Mouse (Mus musculus): ENCODE data around the gene Hist2h4.
"Not testable (repeated sequence)": the region's sequence is repeated elsewhere in the genome, so short reads cannot be mapped to it uniquely, and the experiment has no call there.

Hist2h4 gene

DNA sequence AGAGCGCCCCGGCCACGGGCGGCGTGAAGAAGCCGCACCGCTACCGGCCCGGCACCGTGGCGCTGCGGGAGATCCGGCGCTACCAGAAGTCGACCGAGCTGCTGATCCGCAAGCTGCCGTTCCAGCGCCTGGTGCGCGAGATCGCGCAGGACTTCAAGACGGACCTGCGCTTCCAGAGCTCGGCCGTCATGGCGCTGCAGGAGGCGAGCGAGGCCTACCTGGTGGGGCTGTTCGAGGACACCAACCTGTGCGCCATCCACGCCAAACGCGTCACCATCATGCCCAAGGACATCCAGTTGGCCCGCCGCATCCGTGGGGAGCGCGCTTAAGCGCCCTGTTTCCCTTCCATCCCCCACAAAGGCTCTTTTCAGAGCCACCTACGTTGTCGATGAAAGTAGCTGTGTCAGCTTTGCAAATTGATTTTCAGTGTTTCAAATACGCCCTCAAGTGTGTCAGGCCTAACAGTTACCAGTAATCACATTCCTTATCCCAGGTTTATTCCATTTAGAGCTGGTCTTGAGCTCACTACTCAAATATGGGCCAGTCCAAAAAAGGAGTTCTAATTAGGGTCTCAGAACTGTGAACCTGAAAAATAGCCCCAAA lies 5.8 kb upstream of the Hist2h4 start:
- not testable (repeated sequence) for DNase-seq

DNA sequence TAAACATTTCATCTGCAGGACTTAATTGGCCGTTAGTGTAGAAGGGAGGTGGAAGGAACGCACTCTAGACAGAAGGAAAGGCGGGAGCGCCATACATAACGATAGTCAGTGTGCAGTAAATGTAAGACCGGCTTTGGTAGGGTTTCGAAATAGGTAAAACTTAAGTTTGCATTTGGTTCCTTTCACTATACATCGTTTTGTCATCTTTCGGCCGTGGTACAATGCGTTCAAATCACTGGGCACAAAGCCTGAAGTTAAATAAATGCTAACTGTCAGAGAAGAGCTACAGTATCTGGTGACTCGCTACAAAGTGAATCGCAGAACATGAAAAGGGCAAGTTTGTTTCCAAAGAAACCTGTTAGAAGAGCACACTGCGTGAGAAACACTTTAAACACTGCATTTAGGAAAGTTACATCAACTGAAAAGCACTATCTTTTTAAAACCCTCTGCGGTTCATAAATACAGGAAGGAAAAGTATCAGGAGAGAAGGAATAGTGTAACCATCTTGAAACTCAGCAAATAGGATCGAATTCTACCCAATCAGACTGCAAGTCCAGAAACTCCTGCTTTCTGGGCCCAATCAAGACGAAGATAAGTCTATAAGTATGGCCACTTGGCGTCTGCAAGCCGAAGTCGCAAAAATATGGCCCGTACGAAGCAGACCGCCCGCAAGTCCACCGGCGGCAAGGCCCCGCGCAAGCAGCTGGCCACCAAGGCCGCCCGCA lies 5.1 kb upstream of the Hist2h4 start, which contains the start of gene Hist2h3b:
Gene Hist2h3b (plus strand): TSS at position 604 of the 725 bp plus-strand sequence.
- DNase-seq: peak; percentile 78 to 84

DNA sequence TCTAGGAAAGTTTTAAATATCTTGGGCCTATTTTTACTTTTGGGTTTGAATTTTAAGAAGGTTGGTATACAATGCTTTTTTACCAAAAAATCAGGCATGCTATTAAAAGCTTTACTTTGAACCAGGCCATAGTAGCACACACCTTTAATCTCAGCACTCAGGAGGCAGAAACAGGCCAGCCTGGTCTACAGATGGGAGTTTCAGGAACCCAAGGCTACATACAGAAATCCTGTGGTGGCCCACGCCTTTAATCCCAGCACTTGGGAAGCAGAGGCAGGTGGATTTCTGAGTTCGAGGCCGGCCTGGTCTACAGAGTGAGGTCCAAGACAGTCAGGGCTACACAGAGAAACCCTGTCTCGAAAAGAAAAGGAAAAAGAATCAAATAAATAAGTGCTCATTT lies 4.4 kb upstream of the Hist2h4 start:
- no peak for DNase-seq

DNA sequence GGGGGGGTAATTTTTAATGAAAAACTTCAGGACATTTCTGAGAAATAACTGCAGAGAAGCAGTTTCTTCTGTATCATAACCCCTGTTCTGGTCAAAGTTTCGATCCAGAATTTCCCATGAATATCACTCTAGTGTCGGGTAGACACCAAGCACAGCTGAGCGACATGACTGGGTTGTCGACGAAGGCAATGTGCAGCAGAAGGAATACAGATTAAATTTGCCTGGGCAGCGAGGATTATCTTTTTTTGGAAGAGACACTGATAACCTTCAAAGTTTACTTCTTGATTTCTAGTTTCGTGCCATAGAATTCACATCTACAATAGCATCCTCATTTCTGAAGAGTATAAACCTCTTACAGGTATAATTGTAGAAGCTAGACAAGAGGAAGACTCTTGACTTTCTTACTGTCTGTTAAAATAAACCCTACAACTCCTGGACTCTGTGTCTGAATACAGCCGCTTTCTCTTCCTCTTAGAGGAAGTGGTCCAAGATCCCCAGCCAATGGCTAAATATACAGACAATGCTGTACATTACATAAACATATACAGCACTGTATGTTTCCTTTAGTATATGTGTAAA lies 3.1 kb upstream of the Hist2h4 start:
- no peak for DNase-seq

DNA sequence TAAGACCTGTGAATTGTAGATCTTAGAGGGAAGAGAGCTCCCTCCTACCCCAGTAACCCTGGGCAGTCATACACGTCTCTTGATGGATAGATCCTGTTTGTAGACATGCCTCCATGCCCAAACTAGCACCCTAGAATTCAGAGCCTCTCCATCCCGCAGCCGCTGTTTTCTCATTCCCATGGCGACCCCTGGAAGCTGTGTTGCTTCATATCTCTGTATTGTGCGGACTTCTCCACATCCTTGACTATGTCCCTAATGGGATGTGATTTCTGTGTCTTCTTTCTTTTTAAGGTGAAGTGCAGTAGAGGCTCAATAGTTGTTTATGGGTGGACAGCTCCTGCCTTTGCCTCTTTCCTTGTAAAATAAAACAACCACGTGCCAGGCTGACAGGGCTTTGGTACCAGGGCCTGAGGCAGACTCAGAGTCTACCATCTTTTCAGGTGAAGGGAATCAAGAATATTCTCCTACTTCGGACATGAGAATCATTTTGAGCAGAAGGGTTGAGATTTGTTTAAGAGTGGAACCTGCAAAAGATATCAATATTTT lies 1.4 kb upstream of the Hist2h4 start:
- DNase-seq: no peak

DNA sequence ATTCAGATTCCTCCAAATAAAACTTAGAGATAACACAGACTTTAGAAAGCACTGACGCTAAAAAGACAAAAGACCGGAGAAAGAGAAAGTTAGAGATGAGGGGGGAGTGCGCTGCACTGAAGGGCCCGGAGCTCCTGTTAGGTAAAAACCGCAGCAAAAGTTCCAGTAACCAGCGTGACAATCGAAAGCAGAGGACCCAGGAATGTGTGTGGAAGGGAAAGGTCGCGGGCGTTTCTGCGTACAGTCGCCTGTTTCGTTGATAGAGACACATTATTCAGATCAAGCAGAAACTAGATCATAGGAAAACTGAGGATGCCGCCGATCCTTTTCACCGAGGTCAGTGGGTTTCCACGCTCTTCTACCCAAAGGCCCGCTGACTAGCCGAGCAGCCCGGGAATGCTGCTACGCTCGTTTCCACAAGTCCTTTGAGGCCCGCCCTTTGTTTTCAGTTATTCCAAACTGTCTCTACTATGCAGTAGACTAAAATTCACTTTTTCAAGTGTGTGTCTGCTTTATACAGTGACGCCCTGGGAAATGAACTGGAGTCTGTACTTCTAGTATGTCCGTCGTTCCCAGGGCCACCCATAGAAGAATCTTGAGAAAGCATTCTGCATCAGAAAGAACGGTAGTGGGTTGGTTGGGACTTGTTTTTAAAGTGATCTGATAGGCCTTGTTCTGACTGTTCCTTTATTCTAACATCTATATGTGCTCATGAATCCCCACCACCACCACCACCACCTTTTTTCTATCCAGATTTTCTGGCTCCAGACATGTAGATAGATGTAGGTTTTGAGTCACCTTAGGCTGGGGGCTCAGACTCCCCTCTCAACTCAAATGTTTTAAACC lies 670 bp upstream of the Hist2h4 start:
- peak; percentile 36 to 62 for DNase-seq

DNA sequence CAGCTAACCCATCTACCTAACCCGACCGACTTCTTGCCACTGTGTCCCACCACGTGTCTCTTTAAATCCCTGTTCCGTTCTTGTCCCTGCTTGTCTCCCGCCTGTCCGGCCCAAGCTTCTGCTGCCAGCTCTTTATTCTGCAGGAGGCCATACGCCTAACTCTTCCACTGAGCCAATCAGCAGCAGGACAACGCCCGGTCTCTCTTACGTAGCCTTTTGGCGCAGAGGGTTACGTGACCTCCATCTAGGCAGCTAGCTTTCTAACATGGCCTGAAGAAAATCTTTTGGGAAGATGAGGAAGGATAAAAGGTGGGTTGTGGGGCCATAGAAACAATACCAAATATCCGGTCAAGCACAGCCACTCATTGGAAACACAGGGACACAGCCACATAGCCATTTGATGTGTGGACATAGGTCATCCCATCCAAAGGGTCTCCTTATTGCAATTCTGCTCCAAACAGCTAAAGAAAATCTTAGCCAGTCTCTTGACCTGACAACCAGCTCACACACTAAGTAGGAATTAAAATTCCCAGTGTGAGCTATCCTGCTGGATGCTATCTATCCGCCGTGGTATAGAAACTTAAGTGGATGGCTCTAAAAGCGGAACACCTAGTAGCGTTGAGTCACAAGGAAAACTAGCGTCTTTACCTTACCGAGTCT lies 765 bp downstream of the Hist2h4 start:
- peak; percentile 88 to 91 for DNase-seq

DNA sequence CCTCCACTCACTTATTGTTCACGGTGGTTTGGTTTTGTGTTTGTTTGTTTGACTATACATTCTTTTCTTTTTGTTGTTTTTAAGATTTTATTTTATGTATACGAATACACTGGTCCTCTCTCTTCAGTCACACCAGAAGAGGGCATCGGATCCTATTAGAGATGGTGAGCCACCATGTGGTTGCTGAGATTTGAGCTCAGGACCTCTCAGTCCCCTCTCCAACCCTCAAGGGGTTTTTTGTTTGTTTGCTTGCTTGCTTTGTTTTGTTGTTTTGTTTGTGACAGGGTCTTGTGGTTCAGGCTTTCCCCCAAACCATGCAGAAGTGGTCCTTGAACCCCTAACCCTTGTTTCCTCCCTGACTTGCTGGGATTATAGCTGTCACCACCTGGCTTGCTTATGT lies 1.5 kb downstream of the Hist2h4 start:
- DNase-seq: no peak

DNA sequence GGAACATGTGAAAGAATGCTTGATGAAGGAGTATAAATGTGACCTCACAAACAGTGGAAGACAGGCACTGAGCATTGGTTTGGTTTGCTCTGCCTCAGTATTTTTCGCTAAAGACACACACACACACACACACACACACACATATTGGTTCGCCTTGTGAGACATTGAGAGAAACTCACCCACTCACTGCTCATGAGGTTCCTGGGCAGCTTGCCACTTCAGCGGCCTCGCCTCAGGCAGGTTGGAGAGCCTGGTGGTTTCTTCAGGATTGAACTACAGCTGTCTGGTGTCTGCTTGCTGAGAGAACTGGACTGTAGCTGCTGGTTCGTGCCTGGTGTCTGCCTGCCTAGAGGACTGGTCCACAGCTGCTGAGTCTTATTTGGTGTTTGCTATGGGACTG lies 2.9 kb downstream of the Hist2h4 start:
- no peak for DNase-seq

DNA sequence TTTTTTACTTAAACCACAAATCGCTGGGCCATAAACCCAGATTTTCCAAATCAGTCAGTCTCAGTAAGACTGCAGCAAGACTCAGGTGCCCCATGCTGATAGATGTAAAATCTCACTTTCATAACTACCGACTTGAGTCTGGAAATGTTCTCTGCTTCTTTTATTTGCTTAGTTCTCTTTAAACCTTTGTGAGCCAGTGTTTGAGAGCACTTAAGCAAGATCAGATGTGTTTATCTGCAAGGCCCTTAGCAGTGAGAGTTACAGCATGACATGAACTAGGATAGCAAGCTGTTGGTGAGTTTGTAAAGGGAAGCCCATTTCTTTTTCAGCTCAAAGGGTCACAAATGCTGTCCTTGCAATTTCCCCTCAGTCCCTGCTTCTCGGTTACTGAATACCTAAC lies 5.9 kb downstream of the Hist2h4 start:
- no peak for DNase-seq

DNA sequence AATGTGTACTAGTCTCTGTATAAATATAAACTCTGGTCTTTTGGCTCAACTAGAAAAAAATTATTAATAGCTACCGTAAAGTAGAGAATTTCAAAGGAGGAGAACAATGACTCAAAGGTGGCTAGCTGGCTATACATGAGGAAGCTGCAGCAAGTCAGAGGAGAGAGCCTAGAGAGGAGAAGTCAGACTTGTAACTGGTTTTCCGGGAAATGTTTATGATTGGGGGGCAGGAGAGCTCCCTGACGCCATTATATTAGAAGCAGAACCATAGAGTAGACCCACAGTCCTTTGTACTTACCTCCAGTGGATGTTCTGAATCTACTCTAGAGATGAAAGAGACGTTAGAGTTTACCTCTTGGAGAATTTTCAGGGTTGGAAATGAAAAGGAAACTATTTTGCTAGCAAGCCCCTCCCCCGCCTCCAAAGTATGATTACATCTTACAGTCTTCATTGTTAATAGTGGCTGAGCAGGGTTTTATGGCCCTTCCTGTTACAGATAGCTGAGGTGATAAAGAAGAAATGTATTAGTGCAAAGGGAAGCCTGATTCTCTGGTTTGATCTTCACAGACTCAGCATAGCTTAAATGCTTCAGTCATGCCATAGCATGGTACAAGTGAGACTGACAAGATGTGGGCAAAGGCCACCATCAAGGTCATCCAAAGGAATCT lies 7.1 kb downstream of the Hist2h4 start:
- no peak for DNase-seq

DNA sequence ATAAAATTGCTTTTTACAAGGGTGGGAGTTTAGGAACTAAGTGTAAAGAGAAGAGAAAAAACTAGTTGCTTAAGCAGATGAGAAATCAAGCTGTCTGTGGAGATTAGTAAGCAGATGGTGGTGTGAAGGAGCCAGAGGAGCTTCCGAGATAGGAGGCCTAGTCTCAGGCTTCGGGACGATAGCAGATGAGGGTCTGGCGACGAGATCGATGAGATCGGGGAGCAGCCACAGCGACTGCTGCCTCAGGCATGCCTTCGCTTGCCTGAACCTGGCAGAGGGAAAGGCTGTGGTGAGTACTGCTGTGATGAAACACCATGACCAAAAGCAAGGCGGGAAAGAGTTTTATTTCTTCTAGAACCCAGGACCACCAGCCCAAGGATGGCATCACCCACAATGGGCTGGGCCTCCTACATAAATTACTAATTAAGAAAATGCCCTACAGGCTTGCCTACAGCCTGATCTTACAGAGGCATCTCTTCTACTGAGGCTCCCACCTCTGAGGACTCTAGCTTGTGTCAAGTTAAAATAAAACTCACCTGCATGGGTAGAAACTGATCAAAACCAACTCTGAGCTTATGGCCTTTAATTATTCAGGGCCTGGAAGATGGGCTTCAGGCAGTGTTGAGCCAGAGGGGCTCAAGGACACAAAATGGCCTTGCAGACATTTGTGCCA lies 8.3 kb downstream of the Hist2h4 start:
- DNase-seq: no peak

DNA sequence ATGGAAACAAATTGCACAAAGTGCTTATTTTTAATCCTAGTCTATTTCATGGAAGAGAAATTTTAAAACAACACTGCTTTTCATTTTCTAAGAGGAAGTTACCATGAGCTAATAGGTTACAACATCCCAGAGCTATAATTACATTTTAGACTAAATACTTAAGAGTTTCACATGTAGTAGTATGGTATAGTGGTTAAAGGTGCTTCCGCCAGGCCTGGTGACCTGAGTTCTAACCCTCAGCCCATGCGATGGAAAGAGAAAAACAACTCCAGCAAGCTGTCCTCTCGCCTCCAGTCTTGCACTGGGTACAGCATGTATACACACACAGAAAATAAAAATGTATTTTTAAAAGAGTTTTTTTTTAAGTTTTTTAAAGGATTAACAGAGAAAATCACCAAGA lies 11.3 kb downstream of the Hist2h4 start:
- no peak for DNase-seq

DNA sequence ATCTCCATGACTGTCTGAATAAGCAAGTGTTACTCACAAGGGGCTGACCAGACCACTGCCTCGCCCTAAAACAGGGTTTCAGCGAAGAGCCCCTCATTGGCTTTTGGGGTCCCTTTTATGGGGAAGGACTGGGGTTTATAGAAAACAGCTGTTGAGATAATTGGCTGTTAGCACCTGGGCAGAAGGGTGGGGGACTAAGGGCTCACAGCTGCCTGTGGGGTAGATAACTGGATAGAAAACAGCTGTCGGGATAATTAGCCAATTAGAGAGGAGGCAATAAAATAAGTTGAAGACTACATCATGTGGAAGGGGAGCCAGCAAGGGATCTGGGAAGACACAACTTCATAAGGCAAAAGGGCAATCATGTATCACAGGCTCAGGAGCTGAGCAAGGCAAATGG lies 12.2 kb downstream of the Hist2h4 start:
- DNase-seq: no peak

DNA sequence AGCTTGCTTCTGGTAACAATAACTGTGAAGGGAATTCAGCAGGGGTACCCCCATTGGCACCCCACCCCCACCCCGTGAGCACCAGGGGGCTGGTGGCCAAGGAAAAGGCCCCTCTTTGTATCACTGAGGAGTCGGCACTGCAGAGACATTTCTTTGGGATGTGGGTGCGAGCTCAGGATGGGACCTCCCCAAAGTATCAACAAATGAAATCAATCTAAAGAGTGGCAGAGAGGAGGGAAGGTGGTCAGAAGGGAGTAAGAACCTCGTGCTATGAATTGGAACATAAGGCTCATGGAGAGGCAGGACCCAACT lies 14.1 kb downstream of the Hist2h4 start:
- DNase-seq: no peak

DNA sequence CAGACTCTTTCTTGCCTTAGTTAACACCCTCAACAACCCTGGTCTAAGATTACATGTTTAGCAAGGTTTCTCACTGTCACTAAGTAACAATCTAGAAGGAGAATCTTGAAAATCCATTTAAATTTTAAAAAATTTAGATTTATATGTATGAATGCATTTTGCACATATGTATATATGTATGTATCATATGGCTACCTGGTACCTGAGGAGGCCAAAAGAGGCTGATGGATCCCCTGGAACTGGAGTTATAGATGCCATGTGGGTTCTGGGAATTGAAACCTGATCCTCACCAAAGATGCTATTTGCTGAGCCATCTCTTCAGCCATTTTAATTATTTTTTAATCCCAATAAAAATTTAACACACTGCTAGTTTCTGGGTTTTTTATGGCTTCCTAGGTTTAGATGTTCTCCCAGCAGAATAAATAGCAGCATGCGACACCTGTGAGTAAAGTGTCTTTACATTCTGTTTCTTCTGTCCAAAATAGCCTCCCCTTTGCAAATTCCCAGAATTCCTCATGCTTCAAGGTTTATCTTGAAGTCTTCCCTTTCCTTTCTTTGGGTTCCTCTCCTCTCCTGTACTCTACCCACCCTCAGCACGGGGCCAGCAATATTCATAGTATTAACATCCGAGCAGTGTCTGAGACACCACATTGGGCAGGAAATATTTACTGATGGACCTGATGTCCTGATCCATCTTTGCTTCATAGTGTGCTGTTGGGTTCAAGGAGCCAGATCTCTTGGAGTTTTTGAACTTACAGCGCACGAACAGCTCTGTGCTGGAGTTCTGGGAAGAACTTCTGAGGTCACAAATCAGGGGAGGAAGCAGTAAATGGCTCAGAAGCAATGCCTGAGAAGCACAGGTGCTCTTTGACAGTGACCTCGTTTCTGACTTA lies 14.7 kb downstream of the Hist2h4 start:
- DNase-seq: no peak

DNA sequence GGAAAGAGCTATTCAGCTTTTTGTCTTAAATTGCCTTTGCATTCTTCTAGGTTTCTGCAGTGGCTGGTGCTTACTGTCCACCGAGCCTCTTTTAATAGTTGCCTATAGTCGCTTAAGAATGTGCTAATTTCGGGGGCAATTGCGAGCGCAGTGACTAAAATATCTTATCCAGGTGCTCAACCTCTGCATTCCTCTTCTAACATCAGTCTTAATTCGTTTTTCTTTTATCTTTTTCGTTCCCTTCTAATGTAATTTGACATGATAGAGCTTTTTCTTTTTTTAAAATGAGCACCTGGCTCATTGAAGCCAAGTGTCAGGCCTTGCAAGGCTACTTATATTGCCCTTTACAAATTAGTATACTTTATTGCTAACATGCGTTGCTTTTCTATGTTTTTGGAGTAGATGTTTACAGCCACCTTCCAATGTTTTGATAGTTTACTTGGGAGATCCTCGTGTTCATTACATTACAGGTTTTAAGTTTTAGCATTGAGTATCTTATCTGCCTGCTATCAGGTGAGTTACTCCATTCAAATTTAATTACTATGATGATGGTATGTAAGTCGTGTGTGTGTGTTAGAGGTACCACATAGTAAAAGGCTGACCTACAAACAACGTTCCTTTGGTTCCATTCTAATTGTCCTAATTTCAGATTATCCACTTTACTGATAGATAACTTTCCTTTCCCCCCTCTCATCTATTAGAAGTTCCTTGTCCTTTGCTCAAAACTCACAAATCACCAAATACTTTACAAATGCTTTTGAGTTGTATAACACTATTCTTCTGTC lies 15.6 kb downstream of the Hist2h4 start:
- no peak for DNase-seq

DNA sequence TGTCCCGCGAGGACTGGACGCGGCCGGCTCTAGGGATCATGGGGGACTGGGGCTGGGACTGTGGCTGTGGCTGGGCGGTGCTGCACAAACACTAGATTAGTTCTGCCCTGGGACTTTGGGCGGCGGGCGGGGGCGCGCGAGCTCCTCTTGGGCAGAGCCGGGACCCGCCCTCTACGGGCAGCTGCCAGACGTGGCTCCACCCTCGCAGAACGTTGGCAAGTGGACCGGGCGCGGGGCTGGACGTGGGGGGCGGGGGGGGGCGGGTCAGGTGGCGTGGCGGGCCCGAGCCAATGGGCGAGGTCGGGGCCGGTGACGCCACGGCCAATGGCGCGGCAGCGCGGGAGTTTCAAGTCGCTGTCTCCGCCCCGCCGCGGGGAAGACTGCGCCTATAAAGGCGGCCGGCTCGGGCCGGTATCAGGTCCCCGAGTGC lies 16.7 kb downstream of the Hist2h4 start, which contains the start of gene Hist2h3c1:
Gene Hist2h3c1 (plus strand): TSS at position 259 of the 430 bp plus-strand sequence.
- DNase-seq: not testable (repeated sequence)

DNA sequence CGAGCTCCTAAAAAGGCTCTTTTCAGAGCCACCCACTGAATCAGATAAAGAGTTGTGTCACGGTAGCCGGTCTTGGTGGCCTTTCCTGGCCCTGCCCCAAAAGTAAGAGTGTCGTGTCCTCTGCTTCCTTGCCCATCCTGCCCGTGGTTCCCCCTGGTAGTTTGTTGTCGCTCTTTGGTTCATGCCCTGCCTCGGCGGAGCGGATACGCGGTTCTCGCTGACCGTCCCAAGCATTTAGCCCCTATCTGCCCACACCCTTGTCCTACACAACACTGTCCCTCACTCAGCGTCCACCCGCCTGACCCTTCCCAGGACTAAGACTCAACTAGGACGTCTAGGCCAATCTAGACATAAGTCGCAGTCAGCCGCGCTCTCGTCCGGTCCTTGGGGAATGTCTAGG lies 17.1 kb downstream of the Hist2h4 start:
- DNase-seq: not testable (repeated sequence)

Data from cerebellum, postnatal 36 days (tissue).